Mouse (Mus musculus) G1E (cell line): ENCODE data around the gene Cox8c. TPM values are rescaled to one million over a fixed set of nuclear protein-coding genes. Genes with fewer than 3 reads are reported as not detected.

Experiments
- ATAC-seq: 2 replicates; pipeline ENCODE4 v1.8.0; 2016; ENCODE audit warnings: mild to moderate bottlenecking; ENCODE audit not compliant: insufficient number of reproducible peaks, poor library complexity, low FRiP score, severe bottlenecking; ENCODE audit errors: extremely low read depth
- DNase-seq: peaks from one replicate; pipeline ENCODE4 v3.0.0; 2012; ENCODE audit warnings: low spot score
- H3K27me3 ChIP-seq: 2 replicates; pipeline ENCODE4 v1.6.1; 2012; ENCODE audit warnings: mild to moderate bottlenecking, low read length, inconsistent platforms; ENCODE audit not compliant: insufficient read depth
- H3K36me3 ChIP-seq: replicated peaks from 2 replicates; pipeline ENCODE3; 2012; ENCODE audit warnings: mild to moderate bottlenecking, inconsistent platforms
- H3K4me1 ChIP-seq: 2 replicates; pipeline ENCODE4 v1.6.1; 2012; ENCODE audit warnings: low read depth, low read length, inconsistent platforms, mixed read lengths; ENCODE audit not compliant: insufficient read depth
- H3K4me3 ChIP-seq: 2 replicates; pipeline ENCODE4 v1.5.1; 2012; ENCODE audit warnings: low read depth, mild to moderate bottlenecking, inconsistent platforms, low read length, moderate library complexity, mixed read lengths
- H3K9me3 ChIP-seq: replicated peaks from 2 replicates; pipeline ENCODE4 v1.6.1; 2012; ENCODE audit warnings: inconsistent platforms
- CTCF ChIP-seq: IDR thresholded peaks from 2 replicates; pipeline ENCODE4 v1.5.1; 2012; ENCODE audit warnings: low read depth, low read length, inconsistent platforms, mixed read lengths
- GATA1 ChIP-seq: IDR thresholded peaks from 2 replicates; pipeline ENCODE4 v1.6.1; 2012; ENCODE audit warnings: borderline replicate concordance, low read length, inconsistent platforms, mixed read lengths
- GATA2 ChIP-seq: IDR thresholded peaks from 2 replicates; pipeline ENCODE4 v1.6.1; 2012; ENCODE audit warnings: low read depth, low read length, inconsistent platforms, borderline replicate concordance
- POLR2AphosphoS5 ChIP-seq: IDR thresholded peaks from 2 replicates; pipeline ENCODE4 v1.6.1; 2012; ENCODE audit warnings: low read depth, low read length, inconsistent platforms; ENCODE audit not compliant: insufficient replicate concordance
- TAL1 ChIP-seq: conservative IDR thresholded peaks from 2 replicates; pipeline ENCODE4 v1.6.1; 2012; ENCODE audit warnings: low read depth, low read length, inconsistent platforms, mixed read lengths
- polyA plus RNA-seq: library from polyadenylated mRNA; stranded (reverse); fragments of >175 nt; gene quantifications from 2 replicates; pipeline ENCODE4 v1.2.3, GENCODE M21; 2012
- total RNA-seq, 2 experiments: library from RNA; stranded (forward) in 1 of 2; stranded (reverse) in 1 of 2; fragments of 200-1000 nt in 1 of 2; fragments of >200 nt in 1 of 2; fragmentation: Nextera tagmentation in 1 of 2; gene quantifications; 2 replicates each; pipeline ENCODE4 v1.2.3; 2014 to 2017

Gene Cox8c
- total and polyA plus RNA-seq, 3 experiments: not detected

GRCm38 (mm10) chr12:102878901-102879300, 20.2 kb upstream of the Cox8c start:
- DNase-seq (no peak), ATAC-seq (no peak)
- peak overlapping the region; percentile 94; the same call in 1 of the 2 replicates for H3K4me3 ChIP-seq
- H3K4me1 ChIP-seq: peaks cover 31% of the 10 kb centered on the region
- H3K27me3 ChIP-seq: peaks cover 15% of the 10 kb centered on the region
- TF ChIP-seq CTCF (no peak), TAL1 (no peak), GATA2 (no peak), POLR2AphosphoS5 (no peak), GATA1 (no peak)
- H3K36me3 ChIP-seq: peaks cover 7% of the 10 kb centered on the region
- no peaks in the 10 kb centered on the region for H3K9me3 ChIP-seq

GRCm38 (mm10) chr12:102885735-102886134, 13.4 kb upstream of the Cox8c start:
- no peak for TF ChIP-seq CTCF
- no peak for TF ChIP-seq GATA1
- no peaks in the 10 kb centered on the region for H3K4me1 ChIP-seq
- no peak for ATAC-seq
- peaks cover 34% of the 10 kb centered on the region for H3K27me3 ChIP-seq
- no peak overlapping the region for H3K4me3 ChIP-seq
- no peaks in the 10 kb centered on the region for H3K36me3 ChIP-seq
- DNase-seq: no peak
- H3K9me3 ChIP-seq: no peaks in the 10 kb centered on the region

DNA sequence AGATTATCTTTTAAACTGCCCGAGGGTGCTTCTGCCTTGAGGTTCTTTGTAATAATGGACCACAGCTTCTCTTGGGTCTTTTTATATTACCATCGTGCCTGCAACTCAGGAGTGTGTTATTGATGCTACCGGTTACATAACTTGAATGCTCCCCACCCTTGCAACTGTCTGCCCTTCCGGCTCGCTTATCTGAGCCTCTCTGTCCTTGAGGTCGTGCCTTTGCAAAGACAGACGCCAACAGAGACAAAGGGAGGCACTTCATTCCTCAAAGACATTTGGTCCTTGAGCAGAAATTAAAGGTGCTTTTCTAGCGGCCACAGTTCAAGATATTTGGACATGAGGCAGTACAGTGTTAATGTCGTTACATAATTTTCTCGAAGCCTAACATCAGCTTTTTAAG, 11.8 kb upstream of the Cox8c start:
- DNase-seq (no peak), ATAC-seq (no peak)
- H3K36me3 ChIP-seq: no peaks in the 10 kb centered on the region
- no peaks in the 10 kb centered on the region for H3K4me1 ChIP-seq
- H3K4me3 ChIP-seq: no peak overlapping the region
- peaks cover 2% of the 10 kb centered on the region; the same call in 1 of the 2 replicates for H3K9me3 ChIP-seq
- peaks cover 20% of the 10 kb centered on the region for H3K27me3 ChIP-seq
- TF ChIP-seq GATA1 (no peak), POLR2AphosphoS5 (no peak), CTCF (no peak), TAL1 (no peak), GATA2 (no peak)

DNA sequence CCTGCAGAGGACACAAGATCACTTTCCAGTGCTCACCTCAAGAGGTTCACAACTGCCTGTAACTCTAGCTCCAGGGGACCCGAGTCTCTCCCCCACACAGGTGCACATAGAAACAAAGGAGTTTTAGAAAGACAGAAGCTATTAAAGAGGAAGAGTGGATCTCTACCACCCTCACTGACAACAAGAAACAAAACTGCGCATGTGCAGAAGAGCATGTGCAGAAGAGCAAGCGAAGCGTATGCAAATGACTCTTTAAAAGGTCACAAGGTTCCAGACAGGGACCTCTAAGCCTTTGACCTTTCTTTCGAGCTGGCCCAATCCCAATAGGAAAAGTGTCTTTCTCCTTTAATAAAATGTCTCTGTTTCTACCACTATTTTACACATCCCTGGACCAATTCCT, 10.5 kb upstream of the Cox8c start:
- Histone ChIP-seq H3K4me3 (no peak overlapping the region), H3K27me3 (peaks cover 21% of the 10 kb centered on the region), H3K4me1 (no peaks in the 10 kb centered on the region), H3K9me3 (peaks cover 2% of the 10 kb centered on the region; the same call in 1 of the 2 replicates), H3K36me3 (no peaks in the 10 kb centered on the region)
- no peak for DNase-seq
- ATAC-seq: no peak
- no peak for TF ChIP-seq GATA2
- TF ChIP-seq POLR2AphosphoS5: no peak
- no peak for TF ChIP-seq CTCF
- TF ChIP-seq TAL1: no peak
- TF ChIP-seq GATA1: no peak

- H3K36me3 ChIP-seq: no peaks in the 10 kb centered on the region
- no peaks in the 10 kb centered on the region for H3K27me3 ChIP-seq
- no peaks in the 10 kb centered on the region for H3K4me1 ChIP-seq
- ATAC-seq: no peak
- no peak for DNase-seq
- no peaks in the 10 kb centered on the region for H3K9me3 ChIP-seq
- no peak overlapping the region for H3K4me3 ChIP-seq
- TF ChIP-seq GATA1 (no peak), POLR2AphosphoS5 (no peak)
Observed at GRCm38 (mm10) chr12:102908191-102908590, 9.1 kb downstream of the Cox8c start.

DNA sequence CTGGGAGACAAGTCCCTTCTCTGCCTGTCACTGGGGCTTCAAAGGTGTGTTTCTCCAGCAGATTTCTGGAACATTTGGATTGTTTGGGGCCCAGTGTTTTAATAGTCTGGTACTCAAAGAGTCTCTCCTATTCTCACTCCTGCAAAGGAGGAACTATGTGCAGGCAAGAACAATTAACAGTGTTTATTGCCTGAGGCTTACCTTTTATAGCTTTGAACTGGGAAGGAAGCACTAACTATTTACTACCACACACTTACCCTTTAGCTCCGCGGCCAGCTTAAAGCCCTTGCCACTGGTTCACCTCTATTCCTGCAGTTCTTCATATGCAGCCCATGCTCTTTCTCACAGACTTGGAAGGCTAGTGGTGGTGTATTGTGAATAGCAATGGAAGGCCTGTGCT, 17.0 kb downstream of the Cox8c start:
- DNase-seq (no peak), ATAC-seq (no peak)
- H3K4me1 ChIP-seq: no peaks in the 10 kb centered on the region
- no peak overlapping the region for H3K4me3 ChIP-seq
- no peaks in the 10 kb centered on the region for H3K36me3 ChIP-seq
- H3K9me3 ChIP-seq: no peaks in the 10 kb centered on the region
- TF ChIP-seq TAL1 (no peak), POLR2AphosphoS5 (no peak), GATA1 (no peak), CTCF (no peak), GATA2 (no peak)
- no peaks in the 10 kb centered on the region for H3K27me3 ChIP-seq

GRCm38 (mm10) chr12:102929764-102930163, 30.6 kb downstream of the Cox8c start:
- H3K4me3 ChIP-seq: no peak overlapping the region
- H3K27me3 ChIP-seq: no peaks in the 10 kb centered on the region
- no peak for TF ChIP-seq POLR2AphosphoS5
- TF ChIP-seq TAL1: no peak
- TF ChIP-seq GATA2: no peak
- TF ChIP-seq CTCF: no peak
- no peak for TF ChIP-seq GATA1
- no peaks in the 10 kb centered on the region for H3K36me3 ChIP-seq
- ATAC-seq: no peak
- H3K9me3 ChIP-seq: no peaks in the 10 kb centered on the region
- H3K4me1 ChIP-seq: no peaks in the 10 kb centered on the region
- DNase-seq: no peak
